Mouse (Mus musculus) kidney, postnatal 14 days (tissue): ENCODE measurements at regions not wholly inside any gene's neighbourhood (a gene's known extent, or its start where the extent isn't known, plus 50 kb on each side); places are given as distances from the start of the nearest gene placed in this dataset.

Source experiments
- DNase-seq: peaks from one replicate; pipeline ENCODE4 v3.0.0; 2022; ENCODE audit warnings: mixed read lengths

GRCm38 (mm10) chr1:167905424-167905823 is 216.4 kb downstream of the Lmx1a start:
- DNase-seq: no peak

- DNase-seq: no peak
These were observed 223.0 kb downstream of the Lmx1a start for GRCm38 (mm10) chr1:167912074-167912473.

- DNase-seq: peak; percentile 80
These were observed 226.0 kb downstream of the Lmx1a start for GRCm38 (mm10) chr1:167914982-167915561.

- no peak for DNase-seq
These were observed 226.7 kb downstream of the Lmx1a start for GRCm38 (mm10) chr1:167915578-167916275.

DNA sequence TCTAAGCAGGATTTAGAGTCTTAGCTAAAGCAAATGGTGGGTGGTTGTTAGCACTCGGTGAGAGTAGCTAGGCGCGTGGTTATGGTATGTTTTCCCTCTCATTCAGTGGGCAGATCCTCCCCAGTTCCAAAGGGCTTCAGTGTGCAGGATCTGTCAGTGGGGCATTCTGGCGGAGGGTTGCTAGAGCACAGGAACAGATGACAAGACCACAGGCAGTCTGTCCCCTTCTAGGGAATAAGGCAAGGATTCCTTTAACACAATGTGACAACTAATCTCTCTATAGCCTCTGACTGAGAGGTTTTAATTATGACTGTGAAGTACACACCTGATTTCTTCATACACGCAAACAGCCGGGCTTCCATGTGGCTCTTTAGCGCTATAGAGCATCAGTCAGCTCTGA is 233.9 kb downstream of the Lmx1a start:
- no peak for DNase-seq

GRCm38 (mm10) chr1:167928060-167928467 is 239.0 kb downstream of the Lmx1a start:
- no peak for DNase-seq

- peak; percentile 12 for DNase-seq
These were observed 240.8 kb downstream of the Lmx1a start for GRCm38 (mm10) chr1:167929729-167930341.

- peak; percentile 26 for DNase-seq
These were observed 243.1 kb downstream of the Lmx1a start for GRCm38 (mm10) chr1:167932088-167932487.

DNA sequence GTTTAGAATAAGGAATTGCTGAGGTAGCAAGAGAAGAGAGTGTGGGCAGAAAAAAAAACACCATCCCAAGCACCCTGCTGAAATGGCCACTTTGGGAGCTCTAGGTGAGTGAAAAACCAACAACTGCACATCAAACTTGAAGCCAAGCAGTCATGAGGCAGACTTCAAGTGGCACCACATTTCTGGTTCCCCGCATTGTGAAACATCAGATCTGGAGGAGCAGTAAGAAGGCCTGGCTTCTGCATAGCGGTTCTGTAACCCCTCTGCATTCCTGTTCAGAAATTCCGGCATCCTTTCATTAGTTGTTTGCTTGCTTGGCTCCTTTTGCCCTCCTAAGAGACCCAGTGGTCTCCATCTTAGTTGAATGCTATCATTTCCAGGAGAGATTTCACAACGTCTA is 247.7 kb downstream of the Lmx1a start:
- no peak for DNase-seq

DNA sequence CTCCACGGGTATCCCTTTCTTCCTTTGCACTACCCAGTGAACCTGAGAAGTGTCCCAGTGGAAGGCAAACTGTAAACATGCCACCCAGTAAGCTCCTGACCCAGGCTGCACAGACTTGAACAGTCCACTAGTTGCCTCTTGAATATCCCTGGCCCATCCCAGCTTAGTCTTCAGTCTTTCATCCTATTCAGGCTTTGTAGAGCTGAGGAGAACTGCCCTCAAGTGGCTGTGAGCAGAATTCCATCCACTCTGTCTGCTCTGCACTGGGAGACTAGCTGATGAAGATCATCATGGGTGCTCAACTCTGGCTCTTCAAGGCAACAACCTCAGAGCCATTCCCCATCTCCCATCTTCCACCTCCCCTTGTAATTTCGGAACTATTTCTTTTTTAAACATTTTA is 249.1 kb downstream of the Lmx1a start:
- DNase-seq: no peak

GRCm38 (mm10) chr1:167942037-167942470 is 253.0 kb downstream of the Lmx1a start:
- DNase-seq: peak; percentile 12

DNA sequence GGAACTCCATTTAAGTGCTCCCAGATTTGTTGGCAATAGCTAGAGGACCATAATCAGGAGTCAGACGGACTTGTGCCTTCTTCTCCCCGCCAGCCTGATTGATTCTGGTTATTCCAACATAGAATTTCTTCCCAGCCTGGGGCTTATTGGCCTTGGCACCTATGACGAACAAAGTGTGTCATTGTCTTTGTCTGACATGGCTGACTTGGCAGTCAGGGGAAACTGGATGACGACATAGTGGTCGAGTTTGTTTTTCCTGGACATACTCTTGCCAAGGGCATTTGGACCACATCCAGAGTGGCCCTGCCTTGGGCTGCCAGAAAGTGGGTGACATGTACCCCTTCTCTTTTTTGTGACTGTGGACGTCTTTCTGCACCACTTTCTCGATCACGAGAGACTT is 254.1 kb downstream of the Lmx1a start:
- DNase-seq: no peak

- no peak for DNase-seq
These were observed 256.7 kb downstream of the Lmx1a start for GRCm38 (mm10) chr1:167945615-167946252.

DNA sequence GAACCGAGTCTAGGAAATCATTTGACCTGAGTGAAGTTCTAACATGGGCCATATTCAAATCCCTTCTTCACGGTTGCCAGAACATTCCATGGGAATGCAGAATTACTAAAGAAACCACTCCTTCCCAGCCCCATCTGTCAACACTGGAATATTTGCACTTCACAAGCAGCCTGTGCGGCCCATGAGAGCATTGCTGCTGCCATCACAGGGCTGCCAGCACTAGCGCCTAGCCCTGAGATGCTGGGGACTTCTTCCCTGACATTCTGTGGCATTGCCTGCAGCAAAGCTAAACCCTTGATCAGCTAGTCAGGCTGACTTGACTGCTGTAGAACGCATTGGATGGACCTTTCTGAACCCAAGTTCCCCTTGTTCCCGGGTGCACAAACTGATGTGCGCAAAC is 258.8 kb downstream of the Lmx1a start:
- DNase-seq: no peak

DNA sequence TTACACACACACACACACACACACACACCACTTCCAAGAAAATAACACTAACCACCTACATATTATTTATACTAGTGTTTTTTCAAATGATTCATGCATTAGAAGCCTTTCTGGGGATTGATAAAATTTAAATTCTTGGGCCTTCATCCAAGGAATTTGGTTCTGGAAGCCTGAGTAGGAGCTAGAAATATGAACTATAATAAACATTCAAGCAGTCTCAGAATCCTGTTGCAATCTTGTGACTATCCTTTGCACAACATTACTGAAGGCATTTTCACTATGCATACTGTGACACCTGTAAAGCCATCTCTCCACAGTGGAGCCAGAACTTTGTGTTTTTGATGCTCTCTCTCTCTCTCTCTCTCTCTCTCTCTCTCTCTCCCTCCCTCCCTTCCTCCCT is 262.7 kb downstream of the Lmx1a start:
- DNase-seq: no peak

DNA sequence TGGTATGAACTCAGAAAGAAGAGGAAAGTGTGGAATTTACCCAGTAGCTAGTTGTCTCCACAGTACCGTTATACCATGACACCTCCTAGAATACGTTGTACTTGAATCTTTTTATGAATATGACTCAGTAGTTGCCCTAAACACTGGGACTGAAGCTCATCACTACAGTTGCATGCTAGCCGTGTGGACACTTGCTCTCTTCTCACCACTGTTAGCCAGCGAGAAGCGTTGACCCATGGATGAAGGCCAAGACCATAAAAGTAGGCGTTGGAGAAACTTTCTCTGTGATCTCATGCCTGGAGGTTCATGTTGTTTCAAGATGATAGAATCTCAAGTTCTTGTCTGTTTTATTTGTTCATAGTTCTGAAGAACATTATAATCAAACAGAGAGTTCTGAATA is 269.5 kb downstream of the Lmx1a start:
- DNase-seq: peak; percentile 57

GRCm38 (mm10) chr1:167969545-167969944 is 280.5 kb downstream of the Lmx1a start:
- no peak for DNase-seq

DNA sequence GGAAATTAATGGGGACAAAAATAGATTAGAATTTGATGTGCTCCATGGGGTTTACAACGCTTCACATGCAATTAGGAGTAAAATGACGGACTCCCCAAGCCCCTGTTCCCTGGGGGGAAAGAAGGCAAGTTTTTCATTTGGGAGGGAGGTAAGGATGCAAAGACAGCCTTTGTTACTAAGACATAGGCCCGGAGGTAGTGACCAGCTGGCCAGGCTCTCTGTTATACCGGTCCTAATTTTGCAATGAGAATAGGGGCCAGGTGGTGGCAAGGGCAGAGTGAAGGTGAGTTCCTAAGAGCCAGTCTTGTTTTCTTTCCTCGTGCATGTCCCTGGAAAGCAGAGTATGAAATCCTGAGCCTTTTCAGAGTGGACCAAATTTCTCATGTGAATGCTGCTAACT is 280.9 kb downstream of the Lmx1a start:
- DNase-seq: no peak

DNA sequence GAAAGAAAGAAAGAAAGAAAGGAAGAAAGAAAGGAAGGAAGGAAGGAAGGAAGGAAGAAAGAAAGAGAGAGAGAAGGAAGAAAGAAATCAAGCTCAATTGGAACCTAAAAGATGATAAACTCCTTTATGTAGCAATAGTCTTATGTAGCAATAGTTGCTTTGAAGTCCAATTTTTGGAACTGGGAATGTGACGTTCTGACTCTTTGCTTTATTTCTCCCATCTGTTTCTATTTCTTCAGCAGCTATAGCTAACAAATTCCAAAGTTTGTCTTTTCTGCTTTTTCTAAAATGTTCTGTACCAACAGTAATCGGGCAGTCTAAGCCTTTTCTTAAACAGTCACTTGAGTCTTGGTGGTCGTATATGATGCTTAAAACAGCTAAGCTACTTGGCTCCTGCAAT is 287.7 kb downstream of the Lmx1a start:
- no peak for DNase-seq

DNA sequence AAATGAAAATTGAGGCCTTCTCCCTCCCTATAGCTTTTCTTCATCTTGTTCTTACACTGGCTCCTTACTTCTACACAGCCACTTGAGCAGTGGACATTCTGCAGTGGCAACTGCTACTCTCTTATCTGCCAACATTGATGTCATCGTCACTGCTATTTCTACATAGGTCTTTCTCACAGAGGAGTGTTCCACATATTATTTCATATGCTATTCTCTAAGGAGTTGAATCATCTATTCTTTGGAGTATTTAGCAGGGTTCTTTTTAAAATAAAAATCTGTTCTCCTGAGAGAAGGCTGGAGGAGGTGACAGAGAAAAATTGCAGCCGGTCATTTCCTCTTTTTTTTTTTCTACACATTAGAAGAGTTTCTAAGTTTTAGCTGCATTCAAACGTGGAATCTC is 290.1 kb downstream of the Lmx1a start:
- DNase-seq: no peak

GRCm38 (mm10) chr1:167979588-167979987 is 290.6 kb downstream of the Lmx1a start:
- no peak for DNase-seq

DNA sequence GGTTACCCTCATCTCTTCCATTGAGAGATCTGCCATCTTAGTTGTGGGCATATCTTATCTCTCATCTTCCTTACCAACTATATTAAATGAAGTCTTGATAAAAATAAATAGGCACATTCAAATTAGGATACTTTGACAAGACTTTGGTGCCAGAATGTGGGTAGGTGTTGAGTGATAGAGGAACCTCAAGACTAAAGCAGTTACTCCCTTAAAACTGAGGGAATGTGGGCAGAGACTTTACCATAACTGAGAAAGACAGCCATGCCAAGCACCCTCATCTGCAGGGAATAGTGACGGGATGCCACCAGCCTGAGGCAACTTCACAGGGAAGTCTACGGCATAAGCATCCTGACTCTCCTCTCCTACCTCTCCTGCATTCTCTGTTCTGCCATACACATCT is 292.3 kb downstream of the Lmx1a start:
- DNase-seq: no peak

DNA sequence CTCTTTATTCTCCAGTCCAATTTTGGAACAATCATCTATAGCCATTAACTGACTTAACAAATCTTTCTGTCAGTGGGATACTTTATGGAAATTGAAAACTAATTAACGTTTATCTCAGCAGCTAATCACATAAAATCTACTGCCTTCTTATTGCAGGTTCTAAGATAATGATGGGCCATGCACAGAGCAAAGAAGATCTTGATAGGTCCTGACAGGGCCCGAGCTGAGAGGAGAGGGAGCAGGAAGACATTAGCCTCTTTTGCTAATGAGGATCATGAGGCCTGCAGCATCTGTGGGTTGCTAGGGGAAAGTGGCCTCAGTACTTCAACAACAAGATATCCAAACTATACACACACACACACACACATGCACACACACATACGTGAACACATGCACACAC is 318.4 kb downstream of the Lmx1a start:
- DNase-seq: no peak

GRCm38 (mm10) chr1:168008216-168008615 is 319.2 kb downstream of the Lmx1a start:
- DNase-seq: no peak
